Mouse (Mus musculus): ENCODE measurements around the gene Gm906. TPM values are rescaled to one million over a fixed set of nuclear protein-coding genes. Genes with fewer than 3 reads are reported as not detected.
"Not testable (repeated sequence)": the region's sequence is repeated elsewhere in the genome, so short reads cannot be mapped to it uniquely, and the experiment has no call there.

Gm906 gene
- polyA plus RNA-seq (2015; fragmentation: Nextera tagmentation; extraction: Ambion mirVana): not detected in 2 replicates

- H3K4me3 ChIP-seq (replicated peaks); H3K27me3 ChIP-seq (replicated peaks); H3K27ac ChIP-seq; H3K9ac ChIP-seq; ATAC-seq; H3K4me2 ChIP-seq (replicated peaks); H3K36me3 ChIP-seq; H3K9me3 ChIP-seq; H3K4me1 ChIP-seq (replicated peaks): not testable (repeated sequence)
- 52% methylated on average over 2 of the region's 3 CpGs for WGBS
Observed at GRCm38 (mm10) chr13:50250208-50250607, at the start of gene Gm906. Gm906 (minus strand) TSS chr13:50250308.

GRCm38 (mm10) chr13:50283308-50283707, 33.2 kb upstream of the Gm906 start:
- H3K27ac ChIP-seq; H3K27me3 ChIP-seq (replicated peaks); ATAC-seq; H3K4me3 ChIP-seq (replicated peaks); H3K9me3 ChIP-seq; H3K9ac ChIP-seq; H3K36me3 ChIP-seq; H3K4me1 ChIP-seq (replicated peaks); H3K4me2 ChIP-seq (replicated peaks): not testable (repeated sequence)
- 88% methylated on average over 2 of the region's 4 CpGs for WGBS

- Histone ChIP-seq H3K27ac (no peak overlapping the region), H3K4me1 (replicated peaks) (no peaks in the 10 kb centered on the region), H3K27me3 (replicated peaks) (no peaks in the 10 kb centered on the region), H3K4me3 (replicated peaks) (no peak overlapping the region), H3K36me3 (no peaks in the 10 kb centered on the region), H3K4me2 (replicated peaks) (no peak overlapping the region), H3K9me3 (no peaks in the 10 kb centered on the region), H3K9ac (no peak overlapping the region)
- 86% methylated on average over 3 of the region's 3 CpGs for WGBS
- ATAC-seq: no peak
Observed at GRCm38 (mm10) chr13:50236487-50236886, 13.6 kb downstream of the Gm906 start.

- 5% methylated on average over 1 of the region's 1 CpGs for WGBS
- H3K27ac ChIP-seq; H3K4me1 ChIP-seq (replicated peaks); H3K9me3 ChIP-seq; H3K4me3 ChIP-seq (replicated peaks); H3K9ac ChIP-seq; H3K4me2 ChIP-seq (replicated peaks); H3K36me3 ChIP-seq; ATAC-seq; H3K27me3 ChIP-seq (replicated peaks): not testable (repeated sequence)
Observed at GRCm38 (mm10) chr13:50211842-50212241, 38.3 kb downstream of the Gm906 start.

- H3K4me3 ChIP-seq (replicated peaks); ATAC-seq; H3K27ac ChIP-seq; H3K27me3 ChIP-seq (replicated peaks); H3K9me3 ChIP-seq; H3K4me1 ChIP-seq (replicated peaks); H3K9ac ChIP-seq; H3K4me2 ChIP-seq (replicated peaks); H3K36me3 ChIP-seq: not testable (repeated sequence)
Observed at GRCm38 (mm10) chr13:50210191-50210590, 39.9 kb downstream of the Gm906 start.

GRCm38 (mm10) chr13:50209651-50210050, 40.5 kb downstream of the Gm906 start:
- not testable (repeated sequence) for H3K4me1 ChIP-seq (replicated peaks); H3K4me3 ChIP-seq (replicated peaks); ATAC-seq; H3K27ac ChIP-seq; H3K9ac ChIP-seq; H3K36me3 ChIP-seq; H3K4me2 ChIP-seq (replicated peaks); H3K27me3 ChIP-seq (replicated peaks); H3K9me3 ChIP-seq
- 67% methylated on average over 2 of the region's 2 CpGs for WGBS

- no peak for ATAC-seq
- Histone ChIP-seq H3K36me3 (no peaks in the 10 kb centered on the region), H3K27ac (no peak overlapping the region), H3K4me2 (replicated peaks) (no peak overlapping the region), H3K9me3 (no peaks in the 10 kb centered on the region), H3K4me1 (replicated peaks) (no peaks in the 10 kb centered on the region), H3K27me3 (replicated peaks) (no peaks in the 10 kb centered on the region), H3K9ac (no peak overlapping the region), H3K4me3 (replicated peaks) (no peak overlapping the region)
- WGBS: 87% methylated on average over 12 of the region's 12 CpGs
Observed at GRCm38 (mm10) chr13:50207966-50208365, 42.1 kb downstream of the Gm906 start.

- not testable (repeated sequence) for H3K36me3 ChIP-seq; H3K4me3 ChIP-seq (replicated peaks); H3K9ac ChIP-seq; H3K4me1 ChIP-seq (replicated peaks); H3K27ac ChIP-seq; ATAC-seq; H3K9me3 ChIP-seq; H3K27me3 ChIP-seq (replicated peaks); H3K4me2 ChIP-seq (replicated peaks)
Observed at GRCm38 (mm10) chr13:50196831-50197230, 53.3 kb downstream of the Gm906 start.

Other genes with a start within 250 kb of the Gm906 start
- 22.7 and 24.6 TPM in 2 replicates for gene Fbxw17, start 167.6 kb upstream of the Gm906 start, polyA plus RNA-seq (2015; fragmentation: Nextera tagmentation; extraction: Ambion mirVana)
- not detected in 2 replicates for gene Gm47429, start 193.6 kb upstream of the Gm906 start, polyA plus RNA-seq (2015; fragmentation: Nextera tagmentation; extraction: Ambion mirVana)
- not detected in 2 replicates for gene Nutm2, start 217.0 kb upstream of the Gm906 start, polyA plus RNA-seq (2015; fragmentation: Nextera tagmentation; extraction: Ambion mirVana)

All from intestine, embryonic 15.5 days (tissue).